Mouse (Mus musculus): ENCODE data around the gene Cenpm. TPM values are rescaled to one million over a fixed set of nuclear protein-coding genes. Genes with fewer than 3 reads are reported as not detected.

Gene Cenpm
- polyA plus RNA-seq, 1 experiment from 2014 or later = 24.0 TPM

- peak; percentile 57 for ATAC-seq
- peak overlapping the region; percentile 53 for H3K4me3 ChIP-seq (ENCODE audit: low read length)
- H3K9ac ChIP-seq (ENCODE audit: low read depth, low read length) = peak overlapping the region; percentile 62
- under 1% methylated on average over 92 of the region's 112 CpGs for WGBS
- no peak overlapping the region for H3K27ac ChIP-seq (ENCODE audit: low read depth, low read length)
- H3K9me3 ChIP-seq (ENCODE audit: control insufficient read depth, low read length) = no peaks in the 10 kb centered on the region
- peaks cover 53% of the 10 kb centered on the region for H3K27me3 ChIP-seq (replicated peaks; ENCODE audit: control insufficient read depth, insufficient read depth, low read length)
- H3K36me3 ChIP-seq (ENCODE audit: control insufficient read depth, insufficient read depth, low read length) = no peaks in the 10 kb centered on the region
- H3K4me1 ChIP-seq (ENCODE audit: control insufficient read depth, insufficient read depth, low read depth, low read length) = peaks cover 30% of the 10 kb centered on the region
- peak overlapping the region; percentile 74 for H3K4me2 ChIP-seq (ENCODE audit: low read length)
These were observed 32.4 kb downstream of the Cenpm start for GRCm38 (mm10) chr15:82211911-82212751.

DNA sequence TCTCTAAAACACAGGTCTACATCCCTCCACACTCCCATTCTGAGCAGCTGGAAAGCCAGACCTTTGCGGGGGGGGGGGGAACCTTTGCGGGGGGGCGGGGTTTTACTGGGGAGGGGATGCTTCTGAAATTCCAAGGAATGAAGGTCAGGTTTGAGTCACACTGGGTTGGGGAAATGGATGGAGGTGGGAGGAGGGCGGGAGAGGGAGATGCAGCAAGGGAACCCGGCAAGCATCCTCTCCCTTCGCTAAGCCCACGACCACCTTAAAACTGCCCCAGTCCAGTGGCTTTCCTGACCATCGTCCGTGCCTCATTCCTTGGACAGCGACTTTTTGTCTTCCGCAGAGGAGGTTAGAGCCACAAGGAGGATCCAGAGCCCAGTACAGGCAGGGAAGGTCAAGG lies 33.3 kb downstream of the Cenpm start:
- Histone ChIP-seq H3K4me3 (ENCODE audit: low read length) (peak overlapping the region; percentile 53), H3K4me2 (ENCODE audit: low read length) (peak overlapping the region; percentile 74), H3K27me3 (replicated peaks; ENCODE audit: control insufficient read depth, insufficient read depth, low read length) (peaks cover 55% of the 10 kb centered on the region), H3K27ac (ENCODE audit: low read depth, low read length) (no peak overlapping the region), H3K4me1 (ENCODE audit: control insufficient read depth, insufficient read depth, low read depth, low read length) (peaks cover 37% of the 10 kb centered on the region), H3K9ac (ENCODE audit: low read depth, low read length) (0 out of 2 replicates have a peak overlapping the region, but pooled peaks have one; percentile 62), H3K36me3 (ENCODE audit: control insufficient read depth, insufficient read depth, low read length) (no peaks in the 10 kb centered on the region), H3K9me3 (ENCODE audit: control insufficient read depth, low read length) (no peaks in the 10 kb centered on the region)
- WGBS = 1% methylated on average over 9 of the region's 11 CpGs
- no peak for ATAC-seq

- Histone ChIP-seq H3K9me3 (ENCODE audit: control insufficient read depth, low read length) (no peaks in the 10 kb centered on the region), H3K36me3 (ENCODE audit: control insufficient read depth, insufficient read depth, low read length) (no peaks in the 10 kb centered on the region), H3K9ac (ENCODE audit: low read depth, low read length) (no peak overlapping the region), H3K4me2 (ENCODE audit: low read length) (peak overlapping the region; percentile 21), H3K27me3 (replicated peaks; ENCODE audit: control insufficient read depth, insufficient read depth, low read length) (peaks cover 54% of the 10 kb centered on the region), H3K4me1 (ENCODE audit: control insufficient read depth, insufficient read depth, low read depth, low read length) (peaks cover 34% of the 10 kb centered on the region), H3K27ac (ENCODE audit: low read depth, low read length) (no peak overlapping the region), H3K4me3 (ENCODE audit: low read length) (peak overlapping the region; percentile 9; the same call in 1 of the 2 replicates)
- no peak for ATAC-seq
- 55% methylated on average over 1 of the region's 1 CpGs for WGBS
These were observed 33.7 kb downstream of the Cenpm start for GRCm38 (mm10) chr15:82210801-82211200.

DNA sequence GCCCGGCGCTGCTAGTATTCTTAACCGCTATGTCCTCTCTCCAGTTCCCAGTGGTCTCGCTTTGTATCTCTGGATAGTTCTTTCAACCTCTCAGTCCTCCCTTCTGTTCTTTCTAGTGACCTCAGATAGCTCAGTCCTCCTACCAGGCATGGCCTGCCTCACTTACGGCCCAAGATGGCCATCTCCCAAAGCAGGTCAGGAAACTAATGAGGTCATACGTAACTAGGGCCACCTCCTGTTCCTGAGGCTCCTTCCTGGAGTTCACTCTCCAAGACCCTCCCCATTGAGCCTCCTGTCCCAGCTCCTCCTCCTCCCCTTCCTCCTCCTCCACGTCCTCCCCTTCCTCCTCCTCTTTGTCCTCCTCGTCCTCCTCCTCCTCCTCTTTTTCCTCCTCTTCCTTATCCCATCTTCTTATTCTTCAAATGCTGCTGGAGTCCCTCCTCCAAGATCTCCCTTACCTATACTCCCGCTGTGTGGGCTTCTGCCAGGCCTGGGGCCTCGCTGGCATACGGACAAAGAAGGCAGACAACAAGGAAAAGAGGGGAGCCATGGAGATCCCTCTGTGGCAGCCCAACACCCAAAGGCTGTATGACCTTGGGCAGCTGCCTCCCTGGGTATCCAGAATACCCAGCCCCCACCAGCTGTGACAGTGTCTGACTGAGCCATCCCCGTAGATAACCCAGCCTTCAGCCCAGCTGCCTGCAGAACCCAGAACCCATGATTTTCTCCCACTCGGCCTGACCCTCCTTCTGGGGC lies 35.1 kb downstream of the Cenpm start:
- H3K4me1 ChIP-seq (ENCODE audit: control insufficient read depth, insufficient read depth, low read depth, low read length) = peaks cover 34% of the 10 kb centered on the region
- ATAC-seq = no peak
- WGBS = 76% methylated on average over 13 of the region's 13 CpGs

GRCm38 (mm10) chr15:82208307-82208706 lies 36.2 kb downstream of the Cenpm start:
- Histone ChIP-seq H3K4me2 (ENCODE audit: low read length) (no peak overlapping the region), H3K4me1 (ENCODE audit: control insufficient read depth, insufficient read depth, low read depth, low read length) (peaks cover 41% of the 10 kb centered on the region), H3K9ac (ENCODE audit: low read depth, low read length) (no peak overlapping the region), H3K27me3 (replicated peaks; ENCODE audit: control insufficient read depth, insufficient read depth, low read length) (peaks cover 45% of the 10 kb centered on the region), H3K36me3 (ENCODE audit: control insufficient read depth, insufficient read depth, low read length) (peaks cover 4% of the 10 kb centered on the region; the same call in 1 of the 2 replicates), H3K4me3 (ENCODE audit: low read length) (no peak overlapping the region), H3K9me3 (ENCODE audit: control insufficient read depth, low read length) (no peaks in the 10 kb centered on the region), H3K27ac (ENCODE audit: low read depth, low read length) (no peak overlapping the region)
- WGBS = 85% methylated on average over 8 of the region's 8 CpGs
- ATAC-seq = no peak

More for the DNA sequence above, 35.1 kb downstream of the Cenpm start:
- H3K9ac ChIP-seq (ENCODE audit: low read depth, low read length) = no peak overlapping the region
- peaks cover 49% of the 10 kb centered on the region for H3K27me3 ChIP-seq (replicated peaks; ENCODE audit: control insufficient read depth, insufficient read depth, low read length)
- no peak overlapping the region for H3K27ac ChIP-seq (ENCODE audit: low read depth, low read length)
- no peaks in the 10 kb centered on the region for H3K9me3 ChIP-seq (ENCODE audit: control insufficient read depth, low read length)
- no peak overlapping the region for H3K4me2 ChIP-seq (ENCODE audit: low read length)
- H3K36me3 ChIP-seq (ENCODE audit: control insufficient read depth, insufficient read depth, low read length) = no peaks in the 10 kb centered on the region
- H3K4me3 ChIP-seq (ENCODE audit: low read length) = no peak overlapping the region

DNA sequence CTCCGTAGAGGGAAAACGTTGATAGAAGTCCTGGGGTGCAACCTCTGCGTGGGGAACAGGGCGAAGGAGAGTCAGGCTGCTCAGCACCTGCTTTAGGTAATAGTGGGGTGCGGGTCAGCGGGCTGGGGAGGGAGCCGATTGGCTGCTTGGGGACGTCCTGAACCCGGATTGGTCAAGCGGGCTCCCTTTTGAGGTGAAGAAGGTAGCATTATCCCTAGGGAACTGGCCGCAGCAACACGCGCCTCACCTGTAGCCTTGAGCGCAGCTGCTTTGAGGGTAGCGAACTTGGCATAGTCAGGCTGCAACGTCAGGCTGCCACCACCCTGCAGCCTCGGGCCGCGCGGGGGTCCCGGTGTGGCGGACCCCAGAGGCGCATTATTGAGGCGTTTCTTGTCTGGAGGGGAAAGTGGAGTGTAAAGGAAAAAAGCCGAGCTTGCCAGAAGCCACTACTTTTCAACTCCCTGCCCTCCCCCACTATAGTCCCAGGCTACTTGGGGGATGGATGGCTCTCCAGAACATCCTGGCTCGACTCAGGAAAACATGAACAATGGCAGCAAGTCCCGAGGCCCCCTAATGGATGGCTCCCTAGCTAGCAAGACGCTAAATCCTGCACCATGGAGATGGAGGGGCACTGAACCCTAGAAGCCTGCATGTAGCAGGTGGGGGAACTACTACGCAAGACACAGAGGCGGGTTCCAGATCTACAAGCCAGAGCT lies 36.9 kb downstream of the Cenpm start:
- H3K4me3 ChIP-seq (ENCODE audit: low read length) = no peak overlapping the region
- WGBS = 15% methylated on average over 30 of the region's 30 CpGs
- no peak for ATAC-seq
- peaks cover 38% of the 10 kb centered on the region for H3K27me3 ChIP-seq (replicated peaks; ENCODE audit: control insufficient read depth, insufficient read depth, low read length)
- peaks cover 5% of the 10 kb centered on the region; the same call in 1 of the 2 replicates for H3K36me3 ChIP-seq (ENCODE audit: control insufficient read depth, insufficient read depth, low read length)
- no peaks in the 10 kb centered on the region for H3K9me3 ChIP-seq (ENCODE audit: control insufficient read depth, low read length)
- H3K4me2 ChIP-seq (ENCODE audit: low read length) = peak overlapping the region; percentile 31
- no peak overlapping the region; the same call in 1 of the 2 replicates for H3K9ac ChIP-seq (ENCODE audit: low read depth, low read length)
- peaks cover 40% of the 10 kb centered on the region for H3K4me1 ChIP-seq (ENCODE audit: control insufficient read depth, insufficient read depth, low read depth, low read length)
- no peak overlapping the region for H3K27ac ChIP-seq (ENCODE audit: low read depth, low read length)

DNA sequence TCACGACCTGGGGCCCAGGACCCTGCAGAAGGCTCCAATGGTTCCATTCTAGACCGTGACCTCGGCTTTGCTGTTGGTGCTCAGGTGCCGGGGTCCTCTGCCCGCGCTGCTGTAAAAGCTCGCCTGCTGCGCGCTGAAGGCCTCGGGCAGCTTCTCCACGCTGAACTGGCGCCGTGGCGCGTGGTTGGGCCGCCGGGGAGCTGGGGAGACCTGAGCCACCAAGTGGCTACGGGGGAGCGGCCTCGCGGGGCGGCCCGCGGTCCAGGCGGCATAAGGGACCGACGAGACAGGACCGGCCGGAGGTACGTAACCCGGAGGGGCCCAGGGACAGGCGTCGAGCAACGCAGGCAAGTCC lies 37.5 kb downstream of the Cenpm start:
- WGBS = 16% methylated on average over 34 of the region's 34 CpGs
- no peak overlapping the region for H3K27ac ChIP-seq (ENCODE audit: low read depth, low read length)
- H3K36me3 ChIP-seq (ENCODE audit: control insufficient read depth, insufficient read depth, low read length) = peaks cover 6% of the 10 kb centered on the region; the same call in 1 of the 2 replicates
- peak overlapping the region; percentile 39; the same call in 1 of the 2 replicates for H3K9ac ChIP-seq (ENCODE audit: low read depth, low read length)
- no peaks in the 10 kb centered on the region for H3K9me3 ChIP-seq (ENCODE audit: control insufficient read depth, low read length)
- ATAC-seq = no peak
- H3K4me2 ChIP-seq (ENCODE audit: low read length) = peak overlapping the region; percentile 31
- H3K27me3 ChIP-seq (replicated peaks; ENCODE audit: control insufficient read depth, insufficient read depth, low read length) = peaks cover 34% of the 10 kb centered on the region
- H3K4me1 ChIP-seq (ENCODE audit: control insufficient read depth, insufficient read depth, low read depth, low read length) = peaks cover 34% of the 10 kb centered on the region
- no peak overlapping the region for H3K4me3 ChIP-seq (ENCODE audit: low read length)

DNA sequence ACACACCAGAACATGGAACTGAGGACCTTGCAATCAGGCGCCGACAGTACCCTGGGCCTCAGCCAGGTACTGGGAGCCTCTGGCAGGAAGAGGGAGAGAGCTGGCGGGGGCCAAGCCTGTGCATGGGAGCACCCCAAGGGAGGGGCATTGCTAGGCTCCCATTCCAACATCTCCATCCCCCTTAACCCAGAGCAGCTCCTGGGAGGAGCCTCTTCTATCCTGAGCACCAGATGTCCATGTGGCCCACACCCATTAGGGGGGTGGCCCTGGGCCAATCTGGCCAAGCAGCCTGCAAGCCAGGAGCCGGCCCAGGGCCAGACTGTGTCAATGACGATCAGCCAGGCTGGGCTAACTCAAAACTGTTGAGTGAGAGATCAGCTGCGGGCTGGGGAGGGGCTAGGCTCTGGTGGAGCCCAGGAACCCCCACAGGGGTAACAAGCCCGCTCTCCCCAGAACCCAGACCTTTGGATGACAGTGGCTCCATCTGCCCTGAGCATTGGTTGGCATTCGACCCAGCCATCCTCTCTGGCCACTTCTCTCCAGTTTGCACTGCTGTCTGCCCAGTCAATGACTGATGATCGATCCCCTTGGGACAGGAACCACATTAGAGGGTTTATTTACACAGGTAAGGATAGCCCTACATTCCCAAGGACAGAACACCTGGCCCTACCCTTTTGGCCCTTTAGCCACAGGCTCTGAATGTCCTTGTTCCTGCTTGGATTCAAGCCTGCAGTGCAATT lies 38.0 kb downstream of the Cenpm start:
- Histone ChIP-seq H3K27ac (ENCODE audit: low read depth, low read length) (no peak overlapping the region), H3K36me3 (ENCODE audit: control insufficient read depth, insufficient read depth, low read length) (peaks cover 8% of the 10 kb centered on the region; the same call in 1 of the 2 replicates), H3K4me1 (ENCODE audit: control insufficient read depth, insufficient read depth, low read depth, low read length) (peaks cover 29% of the 10 kb centered on the region), H3K27me3 (replicated peaks; ENCODE audit: control insufficient read depth, insufficient read depth, low read length) (peaks cover 30% of the 10 kb centered on the region), H3K9ac (ENCODE audit: low read depth, low read length) (no peak overlapping the region; the same call in 1 of the 2 replicates), H3K4me3 (ENCODE audit: low read length) (no peak overlapping the region), H3K9me3 (ENCODE audit: control insufficient read depth, low read length) (no peaks in the 10 kb centered on the region), H3K4me2 (ENCODE audit: low read length) (no peak overlapping the region)
- ATAC-seq = peak; percentile 89
- WGBS = 43% methylated on average over 9 of the region's 9 CpGs
